Comparison of ENCODE assay signal across 26 mouse cellular contexts in the genomic region with DNA sequence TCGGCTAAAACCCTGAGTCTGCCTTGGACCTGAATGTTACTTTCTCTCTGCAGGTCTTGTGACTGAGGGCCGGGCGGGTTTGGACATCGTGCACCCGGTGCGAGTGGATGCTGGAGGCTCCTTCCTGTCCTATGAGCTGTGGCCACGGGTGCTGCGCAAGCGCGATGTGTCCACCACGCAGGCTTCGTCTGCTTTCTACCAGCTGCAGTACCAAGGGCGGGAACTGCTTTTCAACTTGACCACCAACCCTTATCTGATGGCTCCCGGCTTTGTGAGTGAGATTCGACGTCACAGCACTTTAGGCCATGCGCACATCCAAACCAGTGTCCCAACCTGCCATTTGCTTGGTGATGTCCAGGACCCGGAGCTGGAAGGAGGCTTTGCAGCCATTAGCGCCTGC. TPM values are rescaled to one million over a fixed set of nuclear protein-coding genes. Genes with fewer than 3 reads are reported as not detected.
"Had no signal": no experiment of that assay in that cellular context is flagged by ENCODE, and none has a peak within 500 bp of the region (broad histone marks: within the 10 kb centered on the region; RNA-seq: fewer than 3 reads in every experiment).

No protein-coding gene starts in this region.

- H3K9ac ChIP-seq: heart, embryonic 13.5 days; heart, embryonic 15.5 days; hindbrain, embryonic 13.5 days; hindbrain, embryonic 15.5 days; kidney, embryonic 15.5 days; limb, embryonic 13.5 days; limb, embryonic 15.5 days; liver, embryonic 12.5 days had no signal

- H3K36me3 ChIP-seq: liver, embryonic 12.5 days had no signal

- H3K4me2 ChIP-seq: heart, embryonic 13.5 days; heart, embryonic 15.5 days; hindbrain, embryonic 13.5 days; hindbrain, embryonic 15.5 days; kidney, embryonic 15.5 days; limb, embryonic 13.5 days; limb, embryonic 15.5 days; liver, embryonic 12.5 days had no signal

- H3K27me3 ChIP-seq: heart, embryonic 13.5 days; heart, embryonic 15.5 days; hindbrain, embryonic 13.5 days; hindbrain, embryonic 15.5 days; kidney, embryonic 15.5 days; limb, embryonic 13.5 days; limb, embryonic 15.5 days had no signal

- H3K4me3 ChIP-seq: heart, embryonic 10.5 days; heart, embryonic 13.5 days; heart, embryonic 15.5 days; hindbrain, embryonic 13.5 days; hindbrain, embryonic 15.5 days; kidney, embryonic 15.5 days; limb, embryonic 13.5 days; limb, embryonic 15.5 days; liver, embryonic 12.5 days had no signal

- ATAC-seq: hindbrain, postnatal 0 days; intestine, embryonic 16.5 days; liver, embryonic 12.5 days had no signal

- H3K4me1 ChIP-seq: heart, embryonic 10.5 days; limb, embryonic 13.5 days; limb, embryonic 15.5 days; liver, embryonic 12.5 days had no signal

- H3K27ac ChIP-seq: heart, embryonic 10.5 days; heart, embryonic 13.5 days; heart, embryonic 15.5 days; hindbrain, embryonic 13.5 days; hindbrain, embryonic 15.5 days; hindbrain, postnatal 0 days; kidney, embryonic 15.5 days; kidney, postnatal 0 days; limb, embryonic 13.5 days; limb, embryonic 15.5 days; liver, embryonic 12.5 days had no signal

- DNase-seq: gastrocnemius, postnatal 14 days; gastrocnemius, postnatal 36 days; heart, adult 18-20 months; heart, postnatal 14 days; heart, postnatal 36 days; kidney, adult 11 months; kidney, adult 2 months; kidney, adult 9 months; kidney, postnatal 14 days; kidney, postnatal 36 days; layer of hippocampus, adult 9-11 months; layer of hippocampus, postnatal 36 days; left cerebral cortex, postnatal 4 days had no signal

- H3K9me3 ChIP-seq: heart, embryonic 10.5 days; heart, embryonic 13.5 days; heart, embryonic 15.5 days; hindbrain, embryonic 13.5 days; hindbrain, embryonic 15.5 days; kidney, embryonic 15.5 days; limb, embryonic 15.5 days; liver, embryonic 12.5 days had no signal

RNA-seq across cellular contexts. Expression of a gene that starts 8.6 kb away (rescaled TPM):
- total RNA-seq: hematopoietic stem cell, adult 5-6 weeks had no signal
